Mouse (Mus musculus) thymus, adult 2 months (tissue): ENCODE measurements around the gene Gm20605. TPM values are rescaled to one million over a fixed set of nuclear protein-coding genes. Genes with fewer than 3 reads are reported as not detected.

Source experiments
- DNase-seq: peaks from one replicate; pipeline ENCODE4 v3.0.0; 2021
- H3K27ac ChIP-seq: fragments of 200-500 bp; 2 replicates; pipeline ENCODE4 v1.5.1; 2012; ENCODE audit warnings: low read length, control low read depth; ENCODE audit not compliant: control insufficient read depth, insufficient read depth
- H3K27me3 ChIP-seq: fragments of 200-500 bp; 2 replicates; pipeline ENCODE4 v1.6.1; 2012; ENCODE audit warnings: mild to moderate bottlenecking, low read length, moderate library complexity, mixed read lengths; ENCODE audit not compliant: control insufficient read depth, insufficient read depth
- H3K36me3 ChIP-seq: fragments of 200-500 bp; 2 replicates; pipeline ENCODE4 v1.6.1; 2012; ENCODE audit warnings: mild to moderate bottlenecking, low read length, moderate library complexity; ENCODE audit not compliant: control insufficient read depth, insufficient read depth
- H3K4me1 ChIP-seq: fragments of 200-500 bp; replicated peaks from 2 replicates; pipeline ENCODE4 v1.6.1; 2012; ENCODE audit warnings: low read length; ENCODE audit not compliant: control insufficient read depth, insufficient read depth
- H3K4me3 ChIP-seq: fragments of 200-500 bp; 2 replicates; pipeline ENCODE4 v1.5.1; 2012; ENCODE audit warnings: mild to moderate bottlenecking, low read length, control low read depth, moderate library complexity; ENCODE audit not compliant: control insufficient read depth, insufficient read depth
- CTCF ChIP-seq: fragments of 200-500 bp; IDR thresholded peaks from 2 replicates; pipeline ENCODE4 v1.5.1; 2012; ENCODE audit warnings: mild to moderate bottlenecking, control low read depth, low read length, moderate library complexity, borderline replicate concordance; ENCODE audit not compliant: control insufficient read depth, poor library complexity, insufficient read depth; ENCODE audit errors: extremely low read depth
- POLR2A ChIP-seq: fragments of 200-500 bp; IDR thresholded peaks from 2 replicates; pipeline ENCODE4 v1.6.1; 2012; ENCODE audit warnings: mild to moderate bottlenecking, low read length, control low read depth, moderate library complexity; ENCODE audit not compliant: control insufficient read depth, poor library complexity, insufficient read depth; ENCODE audit errors: extremely low read depth
- WGBS: fragments of 180-500 bp; shearing (Covaris S2); methylation state at CpG from one replicate; pipeline ENCODE4 v1.1.7; 2018; 5-methylcytosine and 5-hydroxymethylcytosine counted together
- polyA plus RNA-seq: library from polyadenylated mRNA; depleted of rRNA; stranded (reverse); fragments of >200 nt; gene quantifications from 2 replicates; pipeline ENCODE4 v1.2.3, GENCODE M21; 2012

Gene Gm20605
- polyA plus RNA-seq, 1 experiment: 149 TPM

GRCm38 (mm10) chr5:137649251-137649650 lies 20.3 kb downstream of the Gm20605 start:
- no peak for TF ChIP-seq CTCF
- no peak for TF ChIP-seq POLR2A
- WGBS: 78% methylated on average over 4 of the region's 4 CpGs
- DNase-seq: no peak
- H3K27me3 ChIP-seq: no peaks in the 10 kb centered on the region; the same call in 1 of the 2 replicates
- peaks cover 31% of the 10 kb centered on the region for H3K36me3 ChIP-seq
- no peak overlapping the region for H3K27ac ChIP-seq
- peaks cover 11% of the 10 kb centered on the region for H3K4me1 ChIP-seq
- no peak overlapping the region for H3K4me3 ChIP-seq

GRCm38 (mm10) chr5:137649669-137650571 lies 20.9 kb downstream of the Gm20605 start:
- H3K4me1 ChIP-seq: peaks cover 11% of the 10 kb centered on the region
- no peak for DNase-seq
- 86% methylated on average over 18 of the region's 18 CpGs for WGBS
- no peaks in the 10 kb centered on the region; the same call in 1 of the 2 replicates for H3K27me3 ChIP-seq
- H3K4me3 ChIP-seq: no peak overlapping the region
- no peak for TF ChIP-seq POLR2A
- TF ChIP-seq CTCF: no peak
- H3K36me3 ChIP-seq: peaks cover 38% of the 10 kb centered on the region
- no peak overlapping the region for H3K27ac ChIP-seq

- Histone ChIP-seq H3K4me3 (no peak overlapping the region), H3K27me3 (no peaks in the 10 kb centered on the region), H3K4me1 (peaks cover 13% of the 10 kb centered on the region), H3K36me3 (peaks cover 50% of the 10 kb centered on the region), H3K27ac (peak overlapping the region; percentile 7; the same call in 1 of the 2 replicates)
- TF ChIP-seq CTCF: no peak
- no peak for TF ChIP-seq POLR2A
- DNase-seq: peak; percentile 72
- 65% methylated on average over 3 of the region's 3 CpGs for WGBS
These were observed 23.5 kb downstream of the Gm20605 start for GRCm38 (mm10) chr5:137652474-137652873.

GRCm38 (mm10) chr5:137653366-137653765 lies 24.4 kb downstream of the Gm20605 start:
- no peak for TF ChIP-seq CTCF
- Histone ChIP-seq H3K4me1 (peaks cover 13% of the 10 kb centered on the region), H3K27me3 (no peaks in the 10 kb centered on the region), H3K36me3 (peaks cover 59% of the 10 kb centered on the region), H3K4me3 (no peak overlapping the region), H3K27ac (no peak overlapping the region)
- no peak for DNase-seq
- WGBS: 96% methylated on average over 10 of the region's 10 CpGs

GRCm38 (mm10) chr5:137654746-137655145 lies 25.8 kb downstream of the Gm20605 start:
- Histone ChIP-seq H3K36me3 (peaks cover 72% of the 10 kb centered on the region), H3K27me3 (no peaks in the 10 kb centered on the region), H3K27ac (no peak overlapping the region), H3K4me1 (peaks cover 11% of the 10 kb centered on the region), H3K4me3 (no peak overlapping the region)
- no peak for TF ChIP-seq CTCF
- no peak for TF ChIP-seq POLR2A
- no peak for DNase-seq
- WGBS: 84% methylated on average over 7 of the region's 7 CpGs

- no peak overlapping the region for H3K27ac ChIP-seq
- H3K4me3 ChIP-seq: no peak overlapping the region
- peaks cover 80% of the 10 kb centered on the region for H3K36me3 ChIP-seq
- 56% methylated on average over 6 of the region's 6 CpGs for WGBS
- DNase-seq: peak; percentile 59
- H3K4me1 ChIP-seq: peaks cover 11% of the 10 kb centered on the region
- TF ChIP-seq CTCF: peak; percentile 60; the same call in 1 of the 2 replicates
- no peak for TF ChIP-seq POLR2A
- H3K27me3 ChIP-seq: no peaks in the 10 kb centered on the region
These were observed 28.0 kb downstream of the Gm20605 start for GRCm38 (mm10) chr5:137656977-137657376.
